19 mouse cellular contexts compared by ENCODE assay signal in the genomic region with DNA sequence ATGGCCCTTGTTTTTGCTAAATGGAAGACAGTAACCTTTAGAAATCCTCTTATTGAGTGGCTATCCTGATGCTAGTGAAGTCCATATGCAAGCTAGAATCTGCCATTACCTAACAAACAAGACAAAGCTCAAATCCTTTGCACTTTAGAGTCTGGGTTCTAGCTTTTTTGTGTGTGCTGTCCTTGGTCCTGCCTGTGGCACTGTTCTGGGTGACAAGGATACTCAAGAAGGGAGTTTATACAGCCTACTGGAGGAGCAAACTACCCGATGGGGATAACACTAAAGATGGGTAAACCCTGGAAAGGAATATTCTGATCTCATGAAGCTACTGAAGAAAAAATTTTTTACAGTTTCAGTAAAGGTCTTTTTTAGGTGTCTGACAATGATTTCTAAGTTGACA. TPM values are rescaled to one million over a fixed set of nuclear protein-coding genes. Genes with fewer than 3 reads are reported as not detected.
"Had no signal": no experiment of that assay in that cellular context is flagged by ENCODE, and none has a peak within 500 bp of the region (broad histone marks: within the 10 kb centered on the region; RNA-seq: fewer than 3 reads in every experiment).

No protein-coding gene starts in this region.

- H3K27ac ChIP-seq: liver, embryonic 15.5 days; macrophage; midbrain, embryonic 13.5 days; midbrain, embryonic 15.5 days; neural tube, embryonic 13.5 days; neural tube, embryonic 15.5 days had no signal

- H3K9me3 ChIP-seq: liver, embryonic 15.5 days; megakaryocyte, embryonic 14.5 days; midbrain, embryonic 13.5 days; midbrain, embryonic 15.5 days; neural tube, embryonic 13.5 days; neural tube, embryonic 15.5 days had no signal

- H3K27me3 ChIP-seq: liver, embryonic 15.5 days; megakaryocyte, embryonic 14.5 days; midbrain, embryonic 13.5 days; midbrain, embryonic 15.5 days; neural tube, embryonic 13.5 days; neural tube, embryonic 15.5 days had no signal

- H3K36me3 ChIP-seq: liver, embryonic 15.5 days; midbrain, embryonic 13.5 days; midbrain, embryonic 15.5 days; neural tube, embryonic 13.5 days; neural tube, embryonic 15.5 days had no signal

- H3K4me1 ChIP-seq: liver, embryonic 15.5 days; midbrain, embryonic 13.5 days; midbrain, embryonic 15.5 days; neural tube, embryonic 13.5 days; neural tube, embryonic 15.5 days had no signal

- H3K4me3 ChIP-seq: liver, embryonic 15.5 days; megakaryocyte, embryonic 14.5 days; midbrain, embryonic 13.5 days; midbrain, embryonic 15.5 days; neural tube, embryonic 13.5 days; neural tube, embryonic 15.5 days had no signal

- H3K4me2 ChIP-seq: liver, embryonic 15.5 days; midbrain, embryonic 11.5 days; midbrain, embryonic 13.5 days; midbrain, embryonic 15.5 days; neural tube, embryonic 13.5 days; neural tube, embryonic 15.5 days had no signal

- DNase-seq: liver, postnatal 0 days; lung, adult 2 months; lung, postnatal 10 days; lung, postnatal 36 days; retina, postnatal 1 day; right cerebral cortex, postnatal 25 days; right cerebral cortex, postnatal 4 days; spleen, adult 18-20 months; thymus, adult 2 months; thymus, postnatal 25 days; thymus, postnatal 4 days had no signal

- ATAC-seq: liver, postnatal 0 days; midbrain, embryonic 13.5 days; midbrain, embryonic 15.5 days had no signal

- H3K9ac ChIP-seq: liver, embryonic 15.5 days; liver, postnatal 0 days; midbrain, embryonic 13.5 days; midbrain, embryonic 15.5 days; neural tube, embryonic 13.5 days; neural tube, embryonic 15.5 days had no signal

RNA-seq across cellular contexts. Expression of gene Calcb, which starts 11.0 kb away (rescaled TPM):
- polyA plus RNA-seq: liver, embryonic 15.5 days; liver, postnatal 0 days; macrophage; midbrain, embryonic 11.5 days had no signal

RNA-seq across cellular contexts. Expression of gene Insc, which starts 36.1 kb away (rescaled TPM):
- polyA plus RNA-seq: macrophage had no signal
